Mouse (Mus musculus) ES-E14 (cell line): ENCODE results near the gene Ppfia2.

Experiments
- CHD2 ChIP-seq: IDR thresholded peaks from 2 replicates; pipeline ENCODE4 v1.6.1; 2014; ENCODE audit warnings: mild to moderate bottlenecking, low read depth, low read length, inconsistent platforms
- HCFC1 ChIP-seq: IDR thresholded peaks from 2 replicates; pipeline ENCODE4 v1.6.1; 2012; ENCODE audit warnings: low read length, inconsistent platforms, borderline replicate concordance; ENCODE audit not compliant: insufficient read depth
- MAFK ChIP-seq: IDR thresholded peaks from 2 replicates; pipeline ENCODE4 v1.6.1; 2014; ENCODE audit warnings: mild to moderate bottlenecking, low read depth, low read length, inconsistent platforms; ENCODE audit not compliant: insufficient read depth
- ZC3H11A ChIP-seq: IDR thresholded peaks from 2 replicates; pipeline ENCODE4 v1.6.1; 2012; ENCODE audit warnings: low read depth, mild to moderate bottlenecking, inconsistent platforms, low read length, borderline replicate concordance
- ZNF384 ChIP-seq: IDR thresholded peaks from 2 replicates; pipeline ENCODE4 v1.6.1; 2012; ENCODE audit warnings: low read depth, low read length, inconsistent platforms

- TF ChIP-seq MAFK (no peak), ZC3H11A (no peak), HCFC1 (no peak), CHD2 (no peak), ZNF384 (no peak)
Observed at GRCm38 (mm10) chr10:106633898-106634297, 163.8 kb downstream of the Ppfia2 start.
